Mouse (Mus musculus): ENCODE measurements around the gene Susd6.

GRCm38 (mm10) chr12:80824202-80824601 lies 33.9 kb downstream of the Susd6 start:
- TF ChIP-seq CTCF (IDR thresholded peaks at IDR 0.05; ENCODE audit: borderline replicate concordance, insufficient read depth, low read depth, low read length) (no peak), POLR2A (IDR thresholded peaks at IDR 0.05; ENCODE audit: borderline replicate concordance, insufficient read depth, low read length) (no peak)

Data from cerebellum, adult 2 months (tissue).